Mouse (Mus musculus) retina, postnatal 1 day (tissue): ENCODE measurements around the gene Gpc6.

Experiments used
- DNase-seq: peaks from one replicate; pipeline ENCODE4 v3.0.0-alpha.2; 2012

Gene Gpc6

DNA sequence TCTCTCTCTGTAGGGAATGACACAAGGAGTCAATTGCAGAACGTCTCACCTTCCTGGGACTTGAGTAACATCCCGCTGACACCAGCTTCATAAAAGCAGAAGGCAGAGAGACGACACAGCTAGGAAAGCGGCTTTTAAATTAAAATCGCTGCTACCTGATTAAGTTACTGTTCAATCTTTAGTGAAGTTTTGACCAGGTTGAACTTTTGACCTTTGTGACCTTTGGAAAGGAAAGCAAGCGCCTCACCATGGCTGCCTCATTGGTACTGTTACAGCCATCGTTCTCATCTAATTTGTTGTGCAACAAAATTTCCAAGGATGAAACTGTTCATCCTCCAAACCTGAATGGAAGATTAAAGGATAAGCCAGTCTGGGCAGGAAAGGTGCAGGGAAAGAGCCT lies 830.1 kb downstream of the Gpc6 start:
- no peak for DNase-seq

DNA sequence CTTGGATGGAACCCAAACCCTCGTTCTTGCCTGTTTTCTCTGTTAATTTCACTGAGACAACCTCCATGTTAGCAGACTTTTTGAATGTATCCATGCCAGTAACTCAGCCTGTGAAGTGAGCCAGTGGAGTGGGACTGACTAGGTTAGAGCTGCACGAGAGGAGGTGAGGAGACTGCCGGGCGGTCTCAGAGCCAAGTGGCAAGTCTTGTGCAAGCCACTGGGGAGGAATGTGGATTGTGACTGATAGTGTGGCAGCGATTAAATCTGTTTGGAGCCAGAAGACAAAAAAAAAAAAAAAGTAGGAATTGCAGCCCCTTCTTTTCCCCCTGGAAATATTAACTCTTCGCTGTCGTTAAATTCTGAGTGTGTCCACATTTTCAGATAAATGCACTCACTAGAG lies 831.4 kb downstream of the Gpc6 start:
- no peak for DNase-seq

- no peak for DNase-seq
Measured at GRCm38 (mm10) chr14:117757790-117758358, 832.8 kb downstream of the Gpc6 start.

- DNase-seq: no peak
Measured at GRCm38 (mm10) chr14:117760830-117761517, 835.9 kb downstream of the Gpc6 start.

DNA sequence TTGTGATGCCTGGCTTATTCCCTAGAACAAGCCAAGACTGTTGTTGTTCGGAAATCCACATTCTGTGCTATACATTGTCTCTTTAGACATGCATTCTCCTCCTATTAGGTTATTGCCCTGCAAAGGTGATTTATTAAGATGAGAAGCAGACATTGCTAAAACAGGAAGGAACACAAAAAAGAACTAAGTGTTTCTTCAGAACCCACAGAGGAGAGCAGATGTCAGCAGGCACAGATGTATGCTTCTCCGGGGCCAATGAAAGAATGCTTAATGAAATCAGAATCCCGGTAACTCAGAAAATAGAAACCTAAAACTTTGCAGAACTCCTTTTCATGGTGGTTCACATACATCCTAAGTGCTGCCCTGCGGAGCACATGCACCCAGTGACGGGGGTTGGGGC lies 837.8 kb downstream of the Gpc6 start:
- no peak for DNase-seq

GRCm38 (mm10) chr14:117767861-117768260 lies 842.7 kb downstream of the Gpc6 start:
- DNase-seq: no peak

- DNase-seq: no peak
Measured at GRCm38 (mm10) chr14:117768697-117769096, 843.6 kb downstream of the Gpc6 start.

GRCm38 (mm10) chr14:117773373-117773772 lies 848.3 kb downstream of the Gpc6 start:
- DNase-seq: peak; percentile 58

- DNase-seq: no peak
Measured at GRCm38 (mm10) chr14:117777866-117778500, 852.9 kb downstream of the Gpc6 start.

DNA sequence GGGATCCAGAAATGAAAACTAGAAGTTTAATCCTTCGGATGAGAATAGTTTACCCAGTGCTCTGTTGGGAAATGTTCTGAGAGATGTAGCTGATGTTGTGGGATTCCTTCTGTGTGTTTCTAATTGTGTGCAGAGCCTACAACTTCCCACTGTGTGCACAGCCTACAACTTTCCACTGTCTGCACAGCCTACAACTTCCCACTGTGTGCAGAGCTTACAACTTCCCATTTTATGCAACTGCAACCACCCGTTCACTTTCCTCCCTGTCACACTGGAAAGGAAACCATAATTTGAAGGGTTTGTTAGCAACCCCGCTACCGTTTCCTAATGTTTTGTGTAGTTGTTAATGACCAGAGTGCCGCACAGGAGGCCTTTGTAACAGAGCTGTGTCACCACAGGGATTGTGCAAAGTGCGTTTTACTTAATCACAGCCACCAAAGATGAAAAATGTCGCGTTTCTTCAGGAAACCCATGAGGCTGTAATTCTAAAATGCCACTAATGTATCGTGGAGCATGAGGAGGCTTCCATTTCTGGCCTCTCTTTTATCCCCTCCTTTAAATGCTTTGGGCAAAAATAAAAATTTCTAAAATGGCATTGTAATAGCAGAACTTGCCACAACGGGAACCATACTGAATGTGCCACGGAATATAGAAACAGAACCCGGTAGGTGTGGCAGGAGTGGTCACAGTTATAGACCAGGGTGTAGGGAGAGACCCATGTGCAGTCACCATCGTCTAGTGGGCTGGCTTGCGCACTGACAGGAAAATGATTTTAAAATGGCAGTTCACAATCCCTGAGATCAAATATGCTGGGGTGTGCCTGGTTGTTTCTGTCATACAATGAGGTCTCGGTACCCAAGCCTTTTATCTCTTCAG lies 853.7 kb downstream of the Gpc6 start:
- DNase-seq: no peak

DNA sequence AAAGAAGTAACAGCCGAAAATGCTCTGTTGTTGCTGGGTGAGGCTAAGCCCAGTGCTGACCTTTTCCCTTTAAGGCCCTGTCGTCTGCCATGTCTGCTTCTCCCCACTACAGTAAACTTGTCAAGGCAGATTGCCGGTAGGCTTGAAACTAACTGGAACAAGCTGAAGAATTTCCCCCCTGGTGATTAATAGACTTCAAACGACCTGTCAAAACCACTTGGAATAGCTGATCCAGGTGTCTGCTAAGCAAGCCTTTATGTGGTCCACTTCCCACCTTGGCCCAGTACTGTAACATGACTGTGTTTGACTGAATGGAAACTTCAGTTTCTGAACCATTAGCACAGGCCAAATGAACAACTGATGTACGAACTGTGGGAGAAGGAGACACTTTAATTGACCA lies 856.6 kb downstream of the Gpc6 start:
- no peak for DNase-seq

- peak; percentile 55 for DNase-seq
Measured at GRCm38 (mm10) chr14:117783671-117784262, 858.7 kb downstream of the Gpc6 start.

DNA sequence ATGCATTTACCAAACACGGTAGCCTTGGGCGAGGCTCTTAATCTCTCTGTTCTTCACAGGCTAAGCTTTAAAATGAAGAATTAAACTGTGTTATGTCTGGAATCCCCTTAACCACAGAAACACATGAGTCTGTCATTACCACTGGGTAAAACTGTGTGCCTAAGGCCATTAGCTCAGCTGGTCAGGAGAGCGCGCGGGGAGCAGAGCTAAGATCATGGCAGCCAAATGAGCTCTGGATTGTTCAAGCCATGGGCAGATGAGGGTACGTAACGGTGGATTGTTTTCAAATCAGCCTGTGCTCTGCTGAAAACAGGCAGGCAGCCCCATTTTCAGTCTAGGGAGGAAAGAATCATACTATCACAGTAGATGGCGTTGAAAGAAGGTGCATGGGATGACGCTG lies 859.8 kb downstream of the Gpc6 start:
- peak; percentile 25 for DNase-seq

DNA sequence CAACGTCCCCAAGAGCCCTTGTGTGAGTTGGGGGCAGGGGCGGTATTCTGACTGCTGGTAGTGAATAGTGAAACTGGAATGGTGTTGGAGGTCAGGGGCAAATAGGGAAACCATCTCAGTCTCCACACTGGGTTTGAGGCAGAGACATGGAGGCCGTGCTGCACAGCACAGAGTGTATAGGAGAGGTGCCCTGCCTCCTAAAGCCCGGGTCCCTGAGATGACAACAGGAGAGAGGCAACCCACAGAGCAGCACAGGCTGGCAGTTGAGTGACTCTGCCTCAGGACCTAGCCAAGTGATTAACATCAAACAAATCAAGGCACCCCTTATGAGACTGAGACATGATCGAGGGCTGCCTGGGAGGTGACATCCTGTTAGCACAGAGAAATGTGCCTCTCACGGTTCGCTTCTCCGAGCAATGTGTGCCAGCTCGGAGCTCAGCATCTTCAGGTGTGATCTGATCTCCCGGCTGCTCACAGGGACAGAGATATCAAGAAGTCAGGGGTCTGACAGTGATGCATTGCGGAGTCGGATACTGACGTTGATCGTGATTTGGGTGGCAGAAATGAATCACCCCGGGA lies 860.5 kb downstream of the Gpc6 start:
- peak; percentile 20 for DNase-seq

- DNase-seq: no peak
Measured at GRCm38 (mm10) chr14:117786647-117787046, 861.5 kb downstream of the Gpc6 start.

GRCm38 (mm10) chr14:117794874-117795273 lies 869.8 kb downstream of the Gpc6 start:
- no peak for DNase-seq

DNA sequence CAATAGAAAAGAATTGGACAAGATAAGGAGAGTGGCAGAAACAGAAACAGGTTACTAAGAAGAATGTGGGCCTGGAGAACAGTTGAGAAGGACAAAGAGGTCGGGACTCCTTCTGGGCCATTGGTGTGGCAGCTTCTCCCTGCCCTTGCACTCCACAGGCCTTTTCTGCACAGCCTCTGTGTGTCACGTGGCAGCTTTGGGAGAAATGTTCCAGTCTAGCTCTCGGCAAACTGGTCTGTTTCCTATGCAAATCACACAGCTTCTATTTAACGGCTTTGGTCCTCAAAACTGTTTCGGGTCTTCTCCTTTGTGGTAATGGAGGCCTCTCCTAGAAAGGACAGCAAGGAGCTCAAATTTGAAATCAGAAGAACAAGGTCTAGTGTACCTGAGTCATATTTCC lies 871.5 kb downstream of the Gpc6 start:
- no peak for DNase-seq

- no peak for DNase-seq
Measured at GRCm38 (mm10) chr14:117800399-117800798, 875.3 kb downstream of the Gpc6 start.

DNA sequence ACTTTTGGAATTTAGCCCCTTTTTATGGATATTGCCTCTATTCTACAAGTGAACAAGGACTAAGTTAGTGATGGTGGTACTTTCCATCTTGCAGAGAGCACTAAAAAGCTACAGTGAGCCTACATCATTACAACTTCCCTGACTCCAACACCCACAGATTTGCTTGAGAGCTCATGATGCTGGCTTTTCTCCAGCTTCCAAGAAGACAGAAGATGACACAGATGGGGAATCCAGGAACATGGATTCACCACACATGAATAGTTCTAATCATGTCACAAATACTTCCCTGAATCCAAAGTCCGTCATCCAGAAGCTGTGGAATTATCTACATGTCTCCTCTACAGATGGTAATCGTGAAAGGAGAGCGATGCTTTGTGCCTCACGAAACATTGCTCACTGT lies 882.7 kb downstream of the Gpc6 start:
- DNase-seq: no peak

DNA sequence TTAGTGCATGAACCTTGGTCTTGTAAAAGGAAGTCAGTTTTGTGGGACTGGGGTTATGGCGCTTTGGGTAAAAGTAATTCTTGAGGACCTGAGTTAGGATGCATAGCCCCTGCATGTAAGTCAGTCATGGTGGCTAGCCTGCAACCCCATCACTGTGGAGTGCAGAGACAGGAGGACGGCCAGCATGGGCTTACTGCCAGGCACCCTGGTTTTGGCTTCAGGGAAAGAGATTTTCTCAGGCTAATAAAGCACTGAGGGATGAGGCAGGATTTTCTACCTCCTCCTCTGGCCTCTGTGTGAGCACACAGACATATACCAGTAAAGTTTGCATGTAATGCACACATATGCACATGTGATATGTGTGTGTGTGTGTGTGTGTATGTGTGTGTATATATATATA lies 883.2 kb downstream of the Gpc6 start:
- no peak for DNase-seq

GRCm38 (mm10) chr14:117810321-117811270 lies 885.5 kb downstream of the Gpc6 start:
- no peak for DNase-seq
